ENCODE assay signal across 12 mouse cellular contexts in the genomic region with DNA sequence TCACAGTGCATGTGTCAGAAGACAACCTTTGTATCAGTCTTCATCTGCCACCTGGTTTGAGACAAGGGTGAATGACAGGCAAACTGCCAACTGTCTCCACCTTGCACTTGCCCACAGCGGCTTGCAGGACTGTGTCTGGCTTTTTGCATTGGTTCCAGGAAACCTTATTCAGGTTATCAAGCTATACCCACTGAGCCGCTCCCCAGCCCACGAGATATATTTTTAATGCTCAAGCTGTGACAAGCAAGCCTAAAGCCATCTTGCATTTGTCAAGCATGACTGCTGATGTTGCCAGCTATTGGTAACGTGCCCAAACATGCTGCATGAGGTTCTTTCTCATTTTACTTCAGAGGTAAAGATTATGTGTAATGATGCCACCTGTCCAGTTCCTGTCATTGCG.
DNase-seq lines count a peak whose midpoint lies in the region; ATAC-seq lines count a peak whose summit lies in the region.
"Had no signal": no experiment of that assay in that cellular context is flagged by ENCODE, and none has a peak within 500 bp of the region (broad histone marks: within the 10 kb centered on the region; RNA-seq: fewer than 3 reads in every experiment).

No protein-coding gene starts in this region.

- WGBS in heart, embryonic 16.5 days, result 50% methylated on average over 5 of the region's 5 CpGs
- WGBS in heart, embryonic 10.5 days, result 76% methylated on average over 5 of the region's 5 CpGs
- 58% methylated on average over 5 of the region's 5 CpGs for WGBS in embryonic facial prominence, embryonic 15.5 days

- ATAC-seq in heart, embryonic 16.5 days (replicated peaks; ENCODE audit: extremely low read depth, insufficient read depth, low FRiP score), result no peak
- no peak for ATAC-seq in embryonic facial prominence, embryonic 15.5 days (ENCODE audit: insufficient number of reproducible peaks, low FRiP score, low TSS enrichment, low read depth)
- ATAC-seq: intestine, embryonic 15.5 days had no signal

- H3K4me3 ChIP-seq in heart, embryonic 16.5 days (ENCODE audit: low read length), result no peak overlapping the region
- H3K4me3 ChIP-seq in heart, embryonic 10.5 days, result no peak overlapping the region
- no peak overlapping the region for H3K4me3 ChIP-seq in embryonic facial prominence, embryonic 15.5 days (replicated peaks)
- H3K4me3 ChIP-seq: intestine, embryonic 15.5 days; limb, embryonic 12.5 days; lung, embryonic 15.5 days had no signal

- 0 out of 2 replicates have a peak, but pooled peaks cover 3% of the 10 kb centered on the region for H3K9me3 ChIP-seq in heart, embryonic 16.5 days (replicated peaks; ENCODE audit: control insufficient read depth, low read length)
- no peaks in the 10 kb centered on the region for H3K9me3 ChIP-seq in heart, embryonic 10.5 days
- no peaks in the 10 kb centered on the region for H3K9me3 ChIP-seq in embryonic facial prominence, embryonic 15.5 days (replicated peaks)
- H3K9me3 ChIP-seq: intestine, embryonic 15.5 days; limb, embryonic 12.5 days; lung, embryonic 15.5 days had no signal

- H3K4me1 ChIP-seq in heart, embryonic 16.5 days (ENCODE audit: control insufficient read depth, insufficient read depth, low read length), result peaks cover 9% of the 10 kb centered on the region
- no peaks in the 10 kb centered on the region for H3K4me1 ChIP-seq in heart, embryonic 10.5 days
- H3K4me1 ChIP-seq in embryonic facial prominence, embryonic 15.5 days, result peaks cover 5% of the 10 kb centered on the region; the same call in 1 of the 2 replicates

- 0 out of 2 replicates have a peak overlapping the region, but pooled peaks have one; percentile 29 for H3K27ac ChIP-seq in heart, embryonic 16.5 days (ENCODE audit: low read length)
- H3K27ac ChIP-seq in heart, embryonic 10.5 days, result no peak overlapping the region
- peak overlapping the region; percentile 65 for H3K27ac ChIP-seq in embryonic facial prominence, embryonic 15.5 days (replicated peaks)
- H3K27ac ChIP-seq: intestine, embryonic 15.5 days; limb, embryonic 12.5 days; lung, embryonic 15.5 days had no signal

- H3K36me3 ChIP-seq in heart, embryonic 16.5 days (ENCODE audit: control insufficient read depth, insufficient read depth), result no peaks in the 10 kb centered on the region
- H3K36me3 ChIP-seq in heart, embryonic 10.5 days, result no peaks in the 10 kb centered on the region
- no peaks in the 10 kb centered on the region for H3K36me3 ChIP-seq in embryonic facial prominence, embryonic 15.5 days
- H3K36me3 ChIP-seq: intestine, embryonic 15.5 days; limb, embryonic 12.5 days; lung, embryonic 15.5 days had no signal

- H3K4me2 ChIP-seq in heart, embryonic 16.5 days (ENCODE audit: low read depth, low read length), result no peak overlapping the region
- no peak overlapping the region for H3K4me2 ChIP-seq in embryonic facial prominence, embryonic 15.5 days (replicated peaks)
- H3K4me2 ChIP-seq: intestine, embryonic 15.5 days; limb, embryonic 12.5 days; lung, embryonic 15.5 days had no signal

- DNase-seq in heart, embryonic 10.5 days (ENCODE audit: low spot score), result no peak
- DNase-seq in right cerebral cortex, postnatal 4 days, result peak; percentile 12
- no peak for DNase-seq in right cerebral cortex, adult 2 months (ENCODE audit: low spot score in 2 of 2)
- DNase-seq in thymus, postnatal 36 days, result peak; percentile 11 to 47
- DNase-seq in layer of hippocampus, postnatal 14 days (ENCODE audit: low spot score in 2 of 2), result no peak
- DNase-seq in spleen, adult 18-20 months, result no peak
- DNase-seq: gastrocnemius, postnatal 14 days had no signal

- H3K27me3 ChIP-seq in heart, embryonic 16.5 days (ENCODE audit: control insufficient read depth, insufficient read depth, low read length), result no peaks in the 10 kb centered on the region
- no peaks in the 10 kb centered on the region for H3K27me3 ChIP-seq in heart, embryonic 10.5 days (ENCODE audit: insufficient read depth, poor library complexity, severe bottlenecking)
- H3K27me3 ChIP-seq in embryonic facial prominence, embryonic 15.5 days, result no peaks in the 10 kb centered on the region
- H3K27me3 ChIP-seq: intestine, embryonic 15.5 days; limb, embryonic 12.5 days; lung, embryonic 15.5 days had no signal

- H3K9ac ChIP-seq in heart, embryonic 16.5 days (ENCODE audit: low read length), result no peak overlapping the region
- H3K9ac ChIP-seq in embryonic facial prominence, embryonic 15.5 days, result no peak overlapping the region
- H3K9ac ChIP-seq: intestine, embryonic 15.5 days; limb, embryonic 12.5 days; lung, embryonic 15.5 days had no signal

Comparison
In these comparisons a context has a peak if more than half of its experiments do, and no peak if none do; other contexts are left out.
1. DNase-seq: peak in right cerebral cortex, postnatal 4 days (single experiment) and thymus, postnatal 36 days (2 of 2); none in heart, embryonic 10.5 days (single experiment), right cerebral cortex, adult 2 months (0 of 2), layer of hippocampus, postnatal 14 days (0 of 2) and spleen, adult 18-20 months (0 of 2).